Mouse (Mus musculus) spleen, postnatal 0 days (tissue): Measurements from ENCODE around the gene Gstm4. TPM values are rescaled to one million over a fixed set of nuclear protein-coding genes. Genes with fewer than 3 reads are reported as not detected.

Experiments used
- polyA plus RNA-seq: library from polyadenylated mRNA; unstranded; fragments of >200 nt; fragmentation: Nextera tagmentation; extraction: Ambion mirVana; gene quantifications from 2 replicates; pipeline ENCODE4 v1.2.1, GENCODE M21; 2015

The Gstm4 gene
- 5.9 and 6.9 TPM in 2 replicates for polyA plus RNA-seq

DNA sequence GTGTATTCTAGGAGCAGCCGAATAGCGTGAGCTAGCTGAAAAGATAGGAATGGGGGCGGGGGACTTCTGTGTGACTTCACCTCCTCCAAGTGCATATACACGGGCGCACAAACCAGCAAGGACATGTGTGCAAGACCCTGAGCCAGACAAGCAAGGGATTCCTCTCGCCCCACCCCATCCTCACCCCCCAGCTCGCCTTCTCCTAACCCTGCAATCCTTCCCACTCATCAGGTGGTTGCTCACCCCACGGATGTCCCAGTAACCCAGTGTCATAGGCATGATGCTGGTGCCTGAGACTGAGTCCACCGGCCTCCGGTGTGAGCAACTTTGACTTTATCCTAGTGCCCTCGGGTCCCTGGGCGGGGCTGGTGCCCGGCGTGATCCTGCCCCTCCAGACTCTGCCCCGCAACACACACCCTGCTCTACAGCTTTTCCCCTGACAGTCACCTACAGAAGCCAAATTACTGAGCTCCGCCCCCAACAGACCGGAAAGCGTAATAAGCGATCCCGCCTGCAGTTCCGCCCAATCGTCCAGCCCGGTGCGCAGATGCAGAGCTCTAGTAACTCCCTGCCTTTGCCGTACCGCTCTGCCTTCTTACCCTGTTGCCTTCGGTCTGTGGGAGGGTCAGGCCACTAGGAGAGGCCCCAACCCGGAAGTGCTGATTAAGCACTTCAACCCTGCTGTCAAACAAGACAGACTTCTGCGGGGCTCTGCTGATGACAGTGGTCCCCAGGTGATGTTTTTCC, at the start of gene Gstm4:
TSS of gene Gstm4 (minus strand) at position 501 of the 747 bp plus-strand sequence.

DNA sequence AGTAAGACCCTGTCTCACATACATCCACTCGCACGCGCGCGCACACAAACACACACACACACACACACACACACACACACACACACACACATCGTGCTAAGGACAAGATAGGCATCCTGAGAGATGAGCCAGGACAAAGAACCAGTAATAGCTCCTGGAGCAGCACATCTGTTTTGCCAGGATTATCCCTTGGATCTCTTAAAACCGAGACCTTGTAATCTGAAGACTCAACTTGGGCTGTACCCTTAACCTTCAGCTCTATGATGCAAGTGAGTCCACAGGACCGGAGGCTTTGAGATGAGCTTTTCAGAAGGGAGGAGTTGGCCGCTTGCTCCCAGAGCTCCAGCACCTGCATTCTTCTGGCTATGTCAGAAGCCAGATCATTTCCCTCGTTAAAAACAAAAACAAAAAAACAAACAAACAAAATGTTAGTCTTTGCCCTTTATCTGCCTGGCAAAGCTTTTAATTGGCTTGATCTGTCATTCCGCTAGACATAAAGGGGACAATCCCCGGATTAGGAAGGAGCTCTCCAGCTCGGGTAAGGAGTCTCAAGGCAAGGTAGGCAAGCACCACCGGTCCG, 47.9 kb upstream of the Gstm4 start, which contains the start of gene Gnat2:
TSS of gene Gnat2 (plus strand) at position 254 of the 580 bp plus-strand sequence.

DNA sequence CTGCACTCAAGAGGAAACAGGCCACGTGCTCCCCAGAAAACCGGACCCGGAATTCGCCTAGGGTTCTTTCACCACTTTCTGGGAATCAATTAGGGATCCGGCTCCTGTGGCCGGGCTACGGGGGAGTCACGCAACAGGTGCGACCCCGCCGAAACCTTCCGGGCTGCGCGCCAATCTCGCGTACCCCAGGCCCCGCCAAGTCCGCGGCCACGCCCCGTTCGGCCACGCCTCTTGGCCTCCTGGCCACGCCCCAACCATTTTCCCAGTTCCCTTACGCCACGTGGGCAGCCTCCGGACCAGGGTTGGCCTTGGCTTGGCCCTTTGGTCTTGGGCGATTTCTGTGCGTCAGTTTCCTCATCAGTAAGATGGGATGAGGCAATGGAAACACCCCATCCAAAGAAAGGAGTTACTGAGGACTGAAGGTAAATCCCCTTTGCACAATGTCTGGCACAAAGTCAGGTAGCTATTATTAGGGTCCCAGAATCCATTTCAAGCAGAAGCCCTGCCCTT, 41.8 kb upstream of the Gstm4 start, which contains the start of gene Ampd2:
TSS of gene Ampd2 (minus strand) at position 182 of the 510 bp plus-strand sequence.

DNA sequence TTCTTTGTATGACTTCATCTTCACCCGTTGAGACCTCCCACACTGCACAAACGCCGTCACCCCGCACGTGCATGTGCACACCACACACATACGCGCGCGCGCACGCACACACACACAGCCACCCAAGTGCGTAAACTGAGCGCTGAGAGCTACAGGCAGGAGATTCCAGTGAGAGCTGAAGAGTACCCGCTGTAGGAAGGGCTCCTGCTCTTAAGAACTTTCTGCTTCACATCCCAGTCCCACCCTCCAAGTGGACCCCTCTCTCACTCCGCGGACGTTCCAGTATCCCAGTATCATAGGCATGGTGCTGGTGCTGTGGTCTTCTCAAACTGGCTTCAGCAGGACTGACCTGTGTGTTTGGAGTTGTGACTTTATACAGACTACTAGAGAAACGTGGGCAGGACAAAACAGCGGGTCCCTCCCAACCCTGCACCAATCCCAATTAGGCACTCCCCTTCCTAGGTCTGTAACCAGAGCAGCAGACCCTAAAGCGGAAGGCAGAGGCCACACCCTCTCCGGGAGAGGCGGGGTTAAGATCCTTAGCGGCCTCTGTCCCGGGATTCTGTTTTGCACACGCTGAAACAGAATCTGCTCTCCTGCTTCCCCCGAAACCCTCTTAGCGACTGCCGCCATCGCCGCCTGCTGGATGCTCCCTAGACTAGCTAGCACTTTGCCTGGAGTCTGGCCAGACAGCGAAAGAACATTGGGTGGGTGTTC, 27.1 kb downstream of the Gstm4 start, which contains the start of gene Gstm1:
TSS of gene Gstm1 (minus strand) at position 501 of the 717 bp plus-strand sequence.

Other genes with a start within 250 kb of the Gstm4 start
- 0.18 TPM in 1 of 2 replicates, not detected in the other for gene Eps8l3, start 167.7 kb downstream of the Gstm4 start, polyA plus RNA-seq
- 286 and 363 TPM in 2 replicates for gene Gstm5, start 149.1 kb downstream of the Gstm4 start, polyA plus RNA-seq
- gene Gstm7, start 113.1 kb downstream of the Gstm4 start, polyA plus RNA-seq, result 1.1 and 2.0 TPM in 2 replicates
- gene Gstm6, start 101.1 kb downstream of the Gstm4 start, polyA plus RNA-seq, result 0.25 TPM in 2 replicates
- gene Gstm3, start 75.6 kb downstream of the Gstm4 start, polyA plus RNA-seq, result not detected in 2 replicates
- gene Gstm2, start 58.4 kb downstream of the Gstm4 start, polyA plus RNA-seq, result 18.8 and 23.1 TPM in 2 replicates
- gene Gstm1, start 26.9 kb downstream of the Gstm4 start, polyA plus RNA-seq, result 46.6 and 66.5 TPM in 2 replicates
- gene Ampd2, start 41.8 kb upstream of the Gstm4 start, polyA plus RNA-seq, result 40.6 and 41.5 TPM in 2 replicates
- 3.2 and 3.3 TPM in 2 replicates for gene Gnat2, start 47.9 kb upstream of the Gstm4 start, polyA plus RNA-seq
- 61.5 and 71.2 TPM in 2 replicates for gene Gnai3, start 101.3 kb upstream of the Gstm4 start, polyA plus RNA-seq
- gene Gpr61, start 110.0 kb upstream of the Gstm4 start, polyA plus RNA-seq, result 0.04 and 0.05 TPM in 2 replicates
- gene Amigo1, start 141.4 kb upstream of the Gstm4 start, polyA plus RNA-seq, result 0.83 and 0.98 TPM in 2 replicates
- gene Cyb561d1, start 156.3 kb upstream of the Gstm4 start, polyA plus RNA-seq, result 2.8 and 3.6 TPM in 2 replicates
- 3.7 and 3.9 TPM in 2 replicates for gene Atxn7l2, start 166.0 kb upstream of the Gstm4 start, polyA plus RNA-seq
- gene Sypl2, start 181.8 kb upstream of the Gstm4 start, polyA plus RNA-seq, result not detected in 2 replicates
- gene Psma5, start 212.0 kb upstream of the Gstm4 start, polyA plus RNA-seq, result 216 and 222 TPM in 2 replicates
- gene Sort1, start 239.2 kb upstream of the Gstm4 start, polyA plus RNA-seq, result 3.0 and 4.4 TPM in 2 replicates